Mouse (Mus musculus): ENCODE data around the gene Rdh16.
"Not testable (repeated sequence)": the region's sequence is repeated elsewhere in the genome, so short reads cannot be mapped to it uniquely, and the experiment has no call there.

Gene Rdh16

DNA sequence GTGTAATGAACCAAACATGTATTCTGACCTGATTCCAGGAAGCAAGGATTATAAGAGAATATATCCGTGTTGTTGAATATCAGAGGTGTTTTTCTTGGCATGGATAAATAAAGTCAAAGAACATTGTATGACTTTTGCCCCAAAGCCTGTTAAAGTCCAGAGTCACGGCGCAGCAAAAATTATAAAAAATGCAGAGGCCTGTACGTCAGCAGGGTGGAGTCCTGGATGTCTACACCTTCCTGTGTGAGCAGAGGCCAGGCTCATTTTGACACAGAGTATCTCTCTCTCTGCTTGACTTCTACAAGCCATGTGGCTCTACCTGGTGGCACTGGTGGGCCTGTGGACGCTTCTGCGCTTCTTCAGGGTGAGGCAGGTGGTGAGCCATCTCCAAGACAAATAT, at the start of gene Rdh16:
Gene Rdh16 (plus strand): TSS at position 262 of the 400 bp plus-strand sequence.
- in situ Hi-C loops (cut with MboI, MseI): no loop called here

DNA sequence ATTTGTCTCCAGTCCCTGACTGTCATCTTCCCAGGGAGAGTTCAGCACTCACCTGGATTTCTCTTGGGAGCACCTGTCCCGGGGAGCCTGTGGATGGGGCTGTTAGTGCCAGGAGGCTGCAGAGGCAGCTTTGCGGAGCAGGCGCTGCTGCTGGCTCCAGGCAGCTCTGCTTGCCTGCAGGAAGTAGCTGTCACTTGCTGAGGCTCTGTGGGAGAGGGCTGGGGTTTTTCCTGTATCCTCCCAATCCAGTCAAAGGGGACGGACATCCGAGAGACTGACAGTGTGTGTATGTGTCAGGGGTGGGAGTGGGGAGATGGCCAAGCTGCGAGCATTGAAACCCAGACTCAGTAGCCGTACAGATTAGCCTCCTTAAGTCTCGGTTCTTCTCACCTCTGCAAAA, 49.4 kb upstream of the Rdh16 start, which contains the start of gene Gpr182:
Gene Gpr182 (minus strand): TSS at position 185 of the 400 bp plus-strand sequence.
- in situ Hi-C loops (cut with MboI, MseI): loop anchor here (25.0 kb wide), 1 partner anchor 1714 kb away; no protein-coding TSS in a partner anchor

DNA sequence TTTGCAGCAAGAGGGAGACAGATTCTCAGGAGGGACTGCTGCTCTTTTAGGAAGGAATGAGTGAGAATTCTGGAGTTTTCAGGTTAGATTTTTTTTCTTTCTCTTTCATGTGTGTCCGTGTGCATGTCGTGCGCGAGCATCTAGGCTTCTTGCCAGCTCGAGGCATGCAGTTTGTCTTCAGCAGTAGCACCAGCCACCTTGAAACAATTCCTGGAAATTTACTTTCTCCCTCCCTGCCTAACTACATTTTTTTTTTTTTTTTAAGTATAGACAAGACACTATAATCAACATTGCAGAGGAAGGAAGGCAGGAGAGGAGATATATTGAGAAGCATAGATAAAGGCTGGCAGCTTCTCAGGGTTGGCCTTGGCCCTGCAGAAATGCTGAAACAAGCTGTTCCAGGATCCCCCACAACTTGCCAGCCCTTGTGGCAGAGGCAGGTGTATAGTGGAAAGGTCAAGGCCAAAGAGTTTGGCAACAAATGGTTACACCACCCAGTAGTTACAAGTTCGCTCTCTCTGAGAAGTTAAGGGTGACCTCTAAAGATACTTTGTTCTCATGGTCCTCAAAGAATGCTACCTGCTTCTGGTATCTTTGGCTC, 46.3 kb upstream of the Rdh16 start:
- in situ Hi-C loops (cut with MboI, MseI): loop anchor here (25.0 kb wide), 1 partner anchor 1717 kb away; no protein-coding TSS in a partner anchor

DNA sequence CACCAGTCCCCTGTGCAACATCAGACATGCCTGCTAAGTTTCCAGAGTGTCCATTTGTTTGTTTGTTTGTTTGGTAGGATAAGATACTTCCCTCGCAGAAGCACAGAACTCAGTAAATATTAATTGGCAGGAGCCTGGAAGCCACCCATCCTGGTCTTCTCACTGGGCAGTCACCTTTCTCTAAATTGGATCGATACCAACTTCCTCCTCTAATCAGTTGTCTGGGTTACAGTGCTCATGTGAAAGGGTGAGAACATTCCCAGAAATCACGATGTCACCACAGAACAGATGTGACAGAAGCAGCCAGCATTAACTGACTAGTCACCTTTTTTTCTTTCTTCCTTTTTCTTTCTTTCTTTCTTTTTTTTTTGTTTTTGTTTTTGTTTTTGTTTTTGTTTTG, 45.7 kb upstream of the Rdh16 start:
- in situ Hi-C loops (cut with MboI, MseI): loop anchor here (25.0 kb wide), 1 partner anchor 1718 kb away; no protein-coding TSS in a partner anchor

DNA sequence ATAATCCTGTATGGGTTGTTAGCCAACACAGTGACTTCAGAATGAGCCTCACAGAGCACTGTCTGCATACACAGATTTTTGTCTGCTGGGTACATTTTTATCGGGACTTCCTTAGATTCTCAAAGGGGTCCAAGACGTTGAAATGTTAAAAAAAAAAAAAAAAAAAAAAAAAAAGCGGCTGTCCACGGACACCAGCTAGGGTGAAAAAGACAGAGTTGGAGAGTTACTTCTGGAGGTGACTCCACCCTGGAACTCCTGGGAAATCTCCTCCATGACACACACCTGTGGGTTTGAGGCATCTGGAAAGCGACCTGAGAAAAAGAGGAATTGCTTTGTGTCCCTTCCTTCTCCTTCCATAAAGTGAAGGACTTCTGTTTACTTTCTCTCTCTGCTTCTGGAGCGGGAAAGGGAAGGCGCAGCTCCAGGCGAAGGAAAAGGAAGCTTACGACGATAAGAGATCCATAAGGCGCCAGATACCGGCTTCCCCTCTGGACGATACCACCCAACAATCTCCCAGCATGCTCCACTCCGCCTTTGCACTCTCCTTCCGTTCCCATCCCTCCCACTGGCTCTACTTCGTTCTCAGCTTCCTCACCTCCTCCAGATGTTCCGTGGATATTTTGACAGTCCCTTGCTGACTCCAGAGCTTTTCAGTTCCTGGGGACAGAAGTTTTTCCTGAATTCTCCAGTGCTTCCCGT, 45.0 kb upstream of the Rdh16 start:
- in situ Hi-C loops (cut with MboI, MseI): loop anchor here (25.0 kb wide), 1 partner anchor 1719 kb away; no protein-coding TSS in a partner anchor

DNA sequence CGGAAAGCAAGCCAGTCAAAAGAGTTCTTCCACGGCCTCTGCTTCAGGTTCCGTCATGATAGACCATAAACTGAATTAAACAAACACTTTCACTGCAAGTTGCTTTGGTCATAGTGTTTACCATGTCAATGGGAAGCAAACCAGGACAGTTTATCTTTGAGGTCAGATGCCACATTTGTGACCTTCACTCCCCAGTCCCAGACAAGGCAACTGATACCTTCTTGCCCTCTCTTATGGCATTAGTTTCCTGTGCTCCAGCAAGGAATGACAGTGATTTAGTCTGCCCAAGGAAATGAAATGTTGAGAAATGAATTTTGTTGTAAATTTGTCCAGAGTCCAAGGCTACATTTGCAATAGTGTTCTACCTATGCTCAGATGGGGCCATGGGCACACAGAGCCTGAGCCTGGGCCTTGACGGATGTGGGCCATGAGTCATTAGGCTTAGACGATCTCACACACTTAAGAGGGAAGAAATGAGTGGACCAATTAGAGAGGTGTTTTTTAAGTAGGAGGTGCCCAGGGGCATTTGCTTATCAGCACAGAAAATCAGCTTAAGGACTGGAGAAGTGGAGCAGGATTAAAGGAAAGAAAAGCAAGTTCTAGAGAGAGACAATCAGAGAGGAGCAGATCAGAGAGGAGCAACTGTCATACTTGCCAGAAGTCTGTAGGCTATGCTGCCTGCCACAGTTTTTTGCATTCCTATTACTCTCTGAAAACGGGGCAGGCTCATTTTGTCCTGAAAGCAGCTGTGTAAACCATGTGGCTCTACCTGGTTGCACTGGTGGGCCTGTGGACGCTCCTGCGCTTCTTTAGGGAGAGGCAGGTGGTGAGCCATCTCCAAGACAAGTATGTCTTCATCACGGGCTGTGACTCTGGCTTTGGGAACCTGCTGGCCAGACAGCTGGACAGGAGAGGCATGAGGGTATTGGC, 41.5 kb upstream of the Rdh16 start, which contains the start of the genes Rdh1 and Rdh16f1:
Gene Rdh1 (plus strand): TSS at position 541 of the 930 bp plus-strand sequence.
Gene Rdh16f1 (plus strand): TSS at position 607 of the 930 bp plus-strand sequence.
- in situ Hi-C loops (cut with MboI, MseI): loop anchor here (25.0 kb wide), 1 partner anchor 1722 kb away; no protein-coding TSS in a partner anchor

DNA sequence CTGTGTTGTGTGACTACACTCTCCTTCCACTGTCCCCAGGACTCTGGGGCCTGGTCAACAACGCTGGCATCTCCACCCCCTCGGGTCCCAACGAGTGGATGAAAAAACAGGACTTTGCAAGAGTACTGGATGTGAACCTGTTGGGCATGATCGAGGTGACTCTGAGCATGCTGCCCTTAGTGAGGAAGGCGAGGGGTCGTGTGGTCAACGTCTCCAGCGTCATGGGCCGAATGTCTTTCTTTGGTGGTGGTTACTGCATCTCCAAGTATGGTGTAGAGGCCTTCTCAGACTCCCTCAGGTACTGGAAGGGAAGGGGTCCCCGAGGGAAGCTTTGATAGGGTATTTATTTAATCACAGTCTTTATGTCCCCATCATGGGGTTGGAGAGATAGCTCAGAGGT, 38.0 kb upstream of the Rdh16 start:
- in situ Hi-C loops (cut with MboI, MseI): loop anchor here (25.0 kb wide), 1 partner anchor 1726 kb away; no protein-coding TSS in a partner anchor

DNA sequence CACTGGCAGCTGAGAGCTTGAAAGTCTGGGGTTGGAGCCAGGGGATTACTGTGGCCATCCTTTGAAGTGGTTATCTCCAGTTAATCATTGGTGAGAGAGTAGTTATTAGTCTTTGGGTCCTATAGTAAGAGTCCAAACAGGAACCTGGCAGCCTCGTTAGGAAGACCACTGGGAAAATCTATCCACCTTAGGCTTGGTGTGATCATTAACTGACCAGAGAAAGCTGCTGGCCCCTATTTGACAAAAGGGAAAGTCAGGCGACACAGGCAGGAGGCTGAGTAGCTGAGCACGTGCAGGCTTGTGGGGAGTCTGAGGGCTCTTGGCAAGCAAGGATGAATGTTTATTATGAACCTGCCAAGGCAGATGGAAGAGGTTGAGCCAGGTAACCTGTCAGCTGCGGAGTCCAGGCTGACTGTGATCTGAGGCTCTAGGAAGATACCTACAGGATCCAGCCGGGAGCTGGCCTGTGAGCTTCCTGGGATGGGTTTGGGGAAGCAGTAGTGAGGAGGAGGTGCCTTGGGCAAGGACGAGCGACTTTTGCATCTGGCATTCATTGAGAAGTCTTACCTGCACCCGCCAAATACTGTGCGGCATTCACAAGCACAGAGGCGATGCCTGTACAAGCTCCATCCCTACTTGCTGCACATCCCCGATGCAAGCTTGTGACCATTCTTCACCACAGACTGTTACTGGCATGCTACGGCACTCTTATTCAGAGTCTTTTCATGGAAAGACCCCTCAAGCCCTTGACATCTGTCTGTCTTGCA, 36.9 kb upstream of the Rdh16 start:
- in situ Hi-C loops (cut with MboI, MseI): loop anchor here (25.0 kb wide), 1 partner anchor 1727 kb away; no protein-coding TSS in a partner anchor

DNA sequence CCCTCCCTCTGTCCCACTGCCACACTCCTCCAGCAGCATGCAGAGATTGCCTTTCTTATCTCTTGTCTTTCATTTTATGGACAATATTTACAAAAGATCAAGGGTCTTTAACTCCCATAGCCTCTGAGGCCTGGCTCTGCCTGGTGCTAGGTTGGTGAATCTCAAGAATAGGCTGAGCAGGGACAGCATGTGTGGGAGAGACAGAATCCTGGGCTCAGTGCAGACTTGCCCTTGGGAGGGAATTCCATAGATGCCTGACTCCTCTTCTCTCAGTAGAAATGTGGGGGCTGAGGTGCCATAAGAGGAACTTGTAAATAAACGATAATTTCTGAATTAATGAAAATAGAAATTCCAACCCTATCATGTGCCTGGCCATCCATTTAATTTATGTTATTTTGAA, 34.4 kb upstream of the Rdh16 start:
- in situ Hi-C loops (cut with MboI, MseI): loop anchor here (25.0 kb wide), 1 partner anchor 1729 kb away; no protein-coding TSS in a partner anchor

DNA sequence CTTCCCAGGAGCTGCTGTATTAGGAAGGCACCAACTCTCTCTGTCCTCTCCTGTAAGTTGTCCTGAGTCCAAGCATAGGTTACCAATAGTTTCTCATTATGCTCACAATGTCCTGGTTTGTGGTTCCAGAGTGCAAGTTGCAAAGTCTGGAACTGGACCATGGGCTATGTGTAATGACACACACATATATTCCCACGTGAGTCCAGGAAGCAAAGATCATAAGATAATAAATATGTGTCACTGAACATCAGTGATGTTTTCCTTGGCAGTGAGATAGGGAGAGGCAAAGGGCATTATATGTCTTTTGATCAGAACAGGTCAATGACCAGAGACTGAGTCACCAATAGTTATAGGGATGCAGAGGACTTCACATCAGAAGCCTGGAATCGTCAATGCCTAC, 24.9 kb upstream of the Rdh16 start, which contains the start of gene Rdh9:
Gene Rdh9 (plus strand): TSS at position 376 of the 400 bp plus-strand sequence.
- in situ Hi-C loops (cut with MboI, MseI): no loop called here

DNA sequence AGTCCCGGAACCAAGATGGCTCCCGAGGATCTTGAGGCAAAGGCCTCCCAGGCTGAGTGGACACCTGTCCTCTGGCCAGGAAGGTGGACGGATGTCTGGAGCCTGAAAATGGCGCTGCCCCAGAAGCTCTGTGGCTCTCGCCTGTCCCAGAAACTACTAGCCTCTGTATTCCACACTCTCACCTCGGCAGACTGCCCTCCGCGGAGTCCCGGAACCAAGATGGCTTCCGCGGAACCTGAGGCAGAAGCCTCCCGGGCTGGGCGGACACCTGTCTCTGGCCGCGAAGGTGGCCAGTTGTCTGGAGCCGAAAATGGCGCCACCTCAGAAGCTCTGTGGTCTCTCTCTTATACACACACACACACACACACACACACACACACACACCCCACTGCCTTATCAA, 18.6 kb upstream of the Rdh16 start:
- in situ Hi-C loops (cut with MboI, MseI): not testable (repeated sequence)

DNA sequence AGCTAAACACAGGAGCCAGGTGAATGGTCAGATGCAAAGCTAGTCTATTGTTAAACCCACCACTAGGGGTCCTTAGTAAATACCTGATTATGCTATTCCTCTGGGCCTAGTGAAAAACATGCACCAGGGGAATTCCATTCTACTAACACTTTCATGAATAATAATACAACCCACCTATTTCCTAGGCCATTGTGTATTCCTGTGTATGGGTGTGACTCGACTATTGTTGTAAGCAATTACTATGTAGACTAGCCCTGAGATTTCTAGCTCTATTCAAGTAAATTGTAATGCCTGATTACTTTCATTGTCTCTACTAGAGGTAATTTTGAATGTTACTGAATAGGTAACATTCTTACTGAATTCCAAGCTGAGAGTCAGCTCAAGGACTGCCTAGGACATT, 15.5 kb upstream of the Rdh16 start:
- in situ Hi-C loops (cut with MboI, MseI): not testable (repeated sequence)

DNA sequence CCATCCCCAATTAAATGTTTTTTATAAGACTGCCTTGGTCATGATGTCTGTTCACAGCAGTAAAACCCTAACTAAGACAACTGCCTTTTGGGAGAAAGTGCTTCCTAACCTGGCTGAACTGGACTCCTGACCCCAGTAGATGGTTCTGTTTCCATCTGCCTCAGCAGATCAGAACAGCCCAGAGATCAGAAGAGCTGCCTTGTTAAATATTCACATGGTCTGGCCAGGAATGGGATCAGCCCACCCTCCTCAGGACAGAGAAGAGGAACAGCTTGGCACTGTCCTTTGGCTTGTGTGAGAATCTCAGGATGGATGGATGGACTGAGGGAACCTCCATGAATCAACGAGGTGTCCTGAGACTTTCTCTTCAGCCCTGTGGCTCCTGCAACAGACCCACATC, 1.7 kb upstream of the Rdh16 start:
- in situ Hi-C loops (cut with MboI, MseI): no loop called here

DNA sequence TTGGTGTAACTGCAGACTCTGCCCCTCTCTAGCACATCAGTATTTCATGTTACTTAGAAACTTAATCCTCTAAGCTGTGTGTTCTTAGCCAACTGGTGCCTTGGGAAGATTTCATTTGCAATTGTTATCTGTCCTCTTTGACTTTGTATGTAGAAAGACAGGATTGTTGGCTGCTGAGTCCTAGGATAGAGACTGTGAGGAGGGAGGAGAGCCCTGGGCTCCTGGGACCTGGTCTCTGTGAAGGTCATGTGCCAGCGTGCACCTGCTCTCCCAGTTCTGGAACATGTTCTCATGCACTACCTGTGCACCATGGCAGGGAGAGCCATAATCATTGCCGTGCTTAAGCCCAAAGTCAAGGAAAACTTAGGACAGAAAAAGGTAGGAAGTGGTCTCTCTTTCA, 660 bp downstream of the Rdh16 start:
- in situ Hi-C loops (cut with MboI, MseI): no loop called here

DNA sequence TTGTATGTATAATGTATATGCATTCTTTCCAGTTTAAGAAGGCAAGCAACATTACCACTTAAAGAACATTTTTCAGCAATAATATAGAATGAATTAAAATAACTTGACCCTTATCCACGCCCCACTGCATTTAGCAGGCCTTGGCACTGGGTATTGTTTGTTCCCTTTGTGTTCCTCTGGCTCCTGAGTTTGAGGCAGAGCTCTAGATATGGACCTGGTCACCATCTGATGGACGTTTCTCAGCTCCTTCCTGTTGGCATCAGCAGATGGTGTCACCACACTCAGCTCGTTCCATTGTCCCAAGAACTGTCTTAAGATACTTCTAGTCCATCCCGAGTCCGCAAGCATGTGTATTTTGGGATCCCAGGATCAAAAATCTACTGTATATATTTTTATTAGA, 1.3 kb downstream of the Rdh16 start:
- in situ Hi-C loops (cut with MboI, MseI): no loop called here

DNA sequence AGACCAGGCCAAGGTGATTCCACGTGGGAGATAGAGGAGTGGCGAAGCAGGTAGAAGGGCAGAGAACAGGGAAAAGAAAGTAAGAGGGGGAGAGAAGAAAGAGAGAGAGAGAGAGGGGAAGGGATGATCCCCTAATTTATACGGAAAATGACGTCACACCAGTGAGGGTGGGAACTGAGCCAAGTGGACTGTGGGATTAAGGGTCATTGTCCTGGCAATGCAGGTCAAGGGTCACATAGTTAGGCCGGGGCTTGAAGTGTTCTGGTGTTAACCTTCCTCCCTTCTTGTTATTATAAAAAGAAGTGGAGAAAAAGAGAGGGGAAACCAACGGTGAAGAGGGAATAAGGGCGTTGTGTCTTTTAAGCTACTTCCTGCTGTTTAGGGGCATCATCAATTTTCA, 3.5 kb downstream of the Rdh16 start:
- in situ Hi-C loops (cut with MboI, MseI): no loop called here

DNA sequence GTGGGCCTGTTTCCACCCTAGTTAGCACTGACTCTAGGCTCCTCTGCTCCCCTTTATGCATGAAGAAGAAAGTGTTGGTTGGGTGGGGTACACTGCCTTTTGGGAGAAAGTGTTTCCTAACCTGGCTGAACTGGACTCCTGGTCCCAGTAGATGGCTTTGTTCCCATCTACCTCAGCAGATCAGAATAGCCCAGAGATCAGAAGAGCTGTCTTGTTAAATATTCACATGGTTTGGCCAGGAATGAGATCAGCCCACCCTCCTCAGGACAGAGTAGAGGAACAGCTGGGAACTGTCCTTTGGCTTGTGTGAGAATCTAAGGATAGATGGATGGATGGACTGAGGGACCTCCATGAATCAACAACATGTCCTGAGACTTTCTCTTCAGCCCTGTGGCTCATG, 14.9 kb downstream of the Rdh16 start:
- in situ Hi-C loops (cut with MboI, MseI): no loop called here

DNA sequence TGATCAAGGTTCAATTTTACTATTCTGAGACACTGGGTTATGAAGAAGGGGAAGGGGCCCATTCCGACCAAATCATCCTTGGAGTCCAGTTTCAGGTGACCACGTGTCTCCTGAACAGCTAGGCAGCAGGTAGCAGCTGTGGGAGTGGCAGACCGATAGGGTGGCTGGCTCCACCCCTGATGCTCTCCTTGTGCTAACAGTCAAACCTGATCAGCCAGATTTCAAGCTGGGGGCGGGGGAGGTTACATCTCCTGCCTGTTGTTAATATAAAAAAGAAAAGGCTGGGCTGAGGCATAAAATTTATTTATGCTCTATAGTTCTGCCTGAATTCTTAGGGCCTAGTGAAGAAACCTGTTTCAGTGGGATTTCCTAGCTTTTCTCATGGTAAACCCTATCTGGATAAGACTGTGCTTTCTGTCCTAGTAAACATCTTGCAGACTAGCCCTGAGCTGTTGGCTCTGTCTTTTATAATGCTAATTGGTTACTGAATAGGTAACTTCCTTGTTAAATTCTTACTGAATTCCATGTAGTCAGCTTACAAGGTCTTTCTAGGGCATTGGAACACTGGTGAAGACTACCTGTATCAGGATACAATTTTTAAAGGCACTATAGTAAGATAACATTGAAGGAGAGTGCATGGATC, 16.4 kb downstream of the Rdh16 start:
- in situ Hi-C loops (cut with MboI, MseI): not testable (repeated sequence)

DNA sequence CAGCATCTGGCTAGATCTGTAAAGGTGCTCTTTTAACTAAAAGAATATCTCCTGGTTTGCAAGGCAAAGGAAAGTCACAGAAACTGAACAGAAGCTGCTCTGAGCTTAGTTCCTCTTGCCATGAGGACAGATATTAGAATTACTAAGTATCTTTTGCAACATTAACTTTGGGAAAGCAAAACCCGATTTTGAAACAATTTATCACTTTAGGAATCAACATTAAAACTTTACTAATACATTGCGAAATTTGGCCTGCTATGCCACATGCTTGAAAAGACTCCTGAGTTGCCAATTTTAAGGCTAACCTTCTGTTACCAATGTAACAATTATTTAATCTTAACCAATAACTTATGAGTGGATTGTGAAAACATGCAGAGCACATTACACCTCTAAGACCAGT, 20.9 kb downstream of the Rdh16 start:
- in situ Hi-C loops (cut with MboI, MseI): not testable (repeated sequence)

DNA sequence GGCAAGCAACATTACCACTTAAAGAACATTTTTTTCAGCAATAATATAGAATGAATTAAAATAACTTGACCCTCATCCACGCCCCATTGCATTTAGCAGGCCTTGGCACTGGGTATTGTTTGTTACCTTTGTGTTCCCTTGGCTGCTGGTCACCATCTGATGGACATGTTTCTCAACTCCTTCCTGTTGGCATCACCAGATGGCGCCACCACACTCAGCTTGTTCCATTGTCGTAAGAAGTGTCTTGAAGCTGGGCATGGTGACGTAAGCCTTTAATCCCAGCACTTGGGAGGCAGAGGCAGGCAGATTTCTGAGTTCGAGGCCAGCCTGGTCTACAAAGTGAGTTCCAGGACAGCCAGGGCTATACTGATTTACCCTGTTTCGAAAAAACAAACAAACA, 24.4 kb downstream of the Rdh16 start:
- in situ Hi-C loops (cut with MboI, MseI): no loop called here

All from T-helper 2 cell (primary cell).